Mouse (Mus musculus): ENCODE data around the gene Sbk1.
"Not testable (repeated sequence)": the region's sequence is repeated elsewhere in the genome, so short reads cannot be mapped to it uniquely, and the experiment has no call there.

Gene Sbk1

GRCm38 (mm10) chr7:126288104-126288497 is 15.7 kb downstream of the Sbk1 start:
- DNase-seq: no peak

GRCm38 (mm10) chr7:126288571-126289091 is 16.2 kb downstream of the Sbk1 start:
- DNase-seq: no peak

- no peak for DNase-seq
These were observed 17.0 kb downstream of the Sbk1 start for GRCm38 (mm10) chr7:126289371-126289770.

- no peak for DNase-seq
These were observed 17.5 kb downstream of the Sbk1 start for GRCm38 (mm10) chr7:126289956-126290355.

GRCm38 (mm10) chr7:126291681-126292545 is 19.5 kb downstream of the Sbk1 start:
- no peak for DNase-seq

GRCm38 (mm10) chr7:126293091-126293490 is 20.7 kb downstream of the Sbk1 start:
- DNase-seq: no peak

- peak; percentile 61 for DNase-seq
These were observed 25.4 kb downstream of the Sbk1 start for GRCm38 (mm10) chr7:126297579-126298460.

- no peak for DNase-seq
These were observed 26.4 kb downstream of the Sbk1 start for GRCm38 (mm10) chr7:126298856-126299255.

GRCm38 (mm10) chr7:126301831-126302230 is 29.4 kb downstream of the Sbk1 start:
- not testable (repeated sequence) for DNase-seq

- DNase-seq: no peak
These were observed 39.4 kb downstream of the Sbk1 start for GRCm38 (mm10) chr7:126311822-126312221.

- DNase-seq: no peak
These were observed 40.9 kb downstream of the Sbk1 start for GRCm38 (mm10) chr7:126313309-126313708.

GRCm38 (mm10) chr7:126314273-126314672 is 41.9 kb downstream of the Sbk1 start:
- DNase-seq: no peak

GRCm38 (mm10) chr7:126323729-126324128 is 51.3 kb downstream of the Sbk1 start:
- DNase-seq: peak; percentile 87

- DNase-seq: peak; percentile 31
These were observed 52.4 kb downstream of the Sbk1 start for GRCm38 (mm10) chr7:126324791-126325190.

GRCm38 (mm10) chr7:126325576-126326273 is 53.3 kb downstream of the Sbk1 start:
- DNase-seq: not testable (repeated sequence)

- not testable (repeated sequence) for DNase-seq
These were observed 56.4 kb downstream of the Sbk1 start for GRCm38 (mm10) chr7:126328848-126329247.

- DNase-seq: no peak
These were observed 57.7 kb downstream of the Sbk1 start for GRCm38 (mm10) chr7:126329907-126330645.

- DNase-seq: no peak
These were observed 58.3 kb downstream of the Sbk1 start for GRCm38 (mm10) chr7:126330693-126331092.

GRCm38 (mm10) chr7:126332691-126333090 is 60.3 kb downstream of the Sbk1 start:
- DNase-seq: no peak

GRCm38 (mm10) chr7:126335556-126335955 is 63.1 kb downstream of the Sbk1 start:
- DNase-seq: peak; percentile 22

- DNase-seq: no peak
These were observed 66.5 kb downstream of the Sbk1 start for GRCm38 (mm10) chr7:126338906-126339305.

- DNase-seq: no peak
These were observed 67.1 kb downstream of the Sbk1 start for GRCm38 (mm10) chr7:126339521-126339971.

Data from embryo, embryonic 11 days (tissue).